14 mouse cellular contexts compared by ENCODE assay signal in the genomic region with DNA sequence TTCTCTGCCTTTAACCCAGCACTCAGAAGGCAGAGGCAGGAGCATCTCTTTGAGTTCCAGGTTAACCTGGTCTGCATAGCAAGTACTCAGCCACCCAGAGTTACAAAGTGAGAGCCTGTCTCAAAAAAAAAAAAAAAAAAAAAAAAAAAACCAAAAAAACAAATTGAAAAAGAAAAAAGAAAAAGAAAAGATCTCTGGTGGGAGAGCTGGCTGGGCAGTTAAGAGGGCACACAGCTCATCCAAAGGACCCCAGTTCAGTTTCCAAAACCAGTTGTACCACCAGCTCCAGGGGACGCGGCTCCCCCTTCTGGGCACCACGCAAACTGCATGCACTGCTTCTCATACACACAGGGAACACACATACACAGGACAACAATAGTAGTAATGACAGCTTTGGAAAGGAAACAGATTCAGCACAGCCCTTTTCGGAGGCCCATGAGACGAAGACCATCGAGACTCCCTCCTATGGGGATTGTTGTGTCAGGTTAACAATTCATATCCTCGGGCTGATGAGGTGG. TPM values are rescaled to one million over a fixed set of nuclear protein-coding genes. Genes with fewer than 3 reads are reported as not detected.
DNase-seq lines count a peak whose midpoint lies in the region; ATAC-seq and TF ChIP-seq lines count a peak whose summit lies in the region.
"Had no signal": no experiment of that assay in that cellular context is flagged by ENCODE, and none has a peak within 500 bp of the region (broad histone marks: within the 10 kb centered on the region; RNA-seq: fewer than 3 reads in every experiment).

No protein-coding gene starts in this region.

- H3K4me2 ChIP-seq in kidney, postnatal 0 days (ENCODE audit: low read length), result no peak overlapping the region
- H3K4me2 ChIP-seq: heart, embryonic 11.5 days; hindbrain, embryonic 15.5 days; stomach, embryonic 15.5 days had no signal

- H3K4me1 ChIP-seq in kidney, postnatal 0 days (replicated peaks; ENCODE audit: insufficient read depth, low read length), result no peaks in the 10 kb centered on the region
- H3K4me1 ChIP-seq in thymus, adult 2 months (replicated peaks; ENCODE audit: control insufficient read depth, insufficient read depth, low read length), result no peaks in the 10 kb centered on the region
- no peaks in the 10 kb centered on the region for H3K4me1 ChIP-seq in cortical plate, adult 2 months (ENCODE audit: control insufficient read depth, insufficient read depth, low read length)

- no peak overlapping the region for H3K27ac ChIP-seq in kidney, postnatal 0 days
- no peak overlapping the region for H3K27ac ChIP-seq in thymus, adult 2 months (ENCODE audit: control insufficient read depth, insufficient read depth, low read length)
- H3K27ac ChIP-seq in cortical plate, adult 2 months (ENCODE audit: insufficient read depth, low read length), result no peak overlapping the region
- H3K27ac ChIP-seq: hindbrain, embryonic 15.5 days; stomach, embryonic 15.5 days had no signal

- H3K27me3 ChIP-seq in kidney, postnatal 0 days (ENCODE audit: insufficient read depth, low read length), result peaks cover 48% of the 10 kb centered on the region
- peaks cover 18% of the 10 kb centered on the region for H3K27me3 ChIP-seq in thymus, adult 2 months (ENCODE audit: control insufficient read depth, insufficient read depth, low read length)

- WGBS in kidney, postnatal 0 days, result 74% methylated on average over 7 of the region's 7 CpGs
- WGBS in thymus, adult 2 months, result 79% methylated on average over 7 of the region's 7 CpGs

- H3K9ac ChIP-seq in kidney, postnatal 0 days (ENCODE audit: low read depth, low read length), result no peak overlapping the region
- H3K9ac ChIP-seq: hindbrain, embryonic 15.5 days; stomach, embryonic 15.5 days had no signal

- no peak overlapping the region for H3K4me3 ChIP-seq in kidney, postnatal 0 days (replicated peaks; ENCODE audit: low read depth, low read length)
- no peak overlapping the region for H3K4me3 ChIP-seq in thymus, adult 2 months (ENCODE audit: control insufficient read depth, insufficient read depth, low read length)
- H3K4me3 ChIP-seq in cortical plate, adult 2 months (ENCODE audit: insufficient read depth, low read length), result no peak overlapping the region
- H3K4me3 ChIP-seq: hindbrain, embryonic 15.5 days; myocyte; stomach, embryonic 15.5 days had no signal

- H3K9me3 ChIP-seq in kidney, postnatal 0 days (replicated peaks; ENCODE audit: low read length), result no peaks in the 10 kb centered on the region
- H3K9me3 ChIP-seq: hindbrain, embryonic 15.5 days; stomach, embryonic 15.5 days had no signal

- DNase-seq in kidney, postnatal 0 days (ENCODE audit: low spot score), result no peak
- no peak for DNase-seq in kidney, adult 18-20 months
- DNase-seq in thymus, adult 2 months, result peak; percentile 40
- DNase-seq in thymus, adult 18-20 months, result no peak
- DNase-seq in right cerebral cortex, postnatal 14 days, result no peak
- no peak for DNase-seq in kidney, postnatal 14 days
- no peak for DNase-seq in heart, adult 8-10 months (ENCODE audit: low spot score)

- H3K36me3 ChIP-seq in kidney, postnatal 0 days (ENCODE audit: insufficient read depth, low read length), result no peaks in the 10 kb centered on the region
- no peaks in the 10 kb centered on the region for H3K36me3 ChIP-seq in thymus, adult 2 months (ENCODE audit: control insufficient read depth, insufficient read depth, low read length)
- H3K36me3 ChIP-seq: hindbrain, embryonic 15.5 days; stomach, embryonic 15.5 days had no signal

- peak; percentile 40; the same call in 1 of the 2 replicates for TF ChIP-seq CTCF in kidney, postnatal 0 days (IDR thresholded peaks at IDR 0.05; ENCODE audit: low read depth)
- no peak for TF ChIP-seq CTCF in thymus, adult 2 months (IDR thresholded peaks at IDR 0.05; ENCODE audit: borderline replicate concordance, control insufficient read depth, extremely low read depth, insufficient read depth, low read length, poor library complexity)
- TF ChIP-seq CTCF in cortical plate, adult 2 months (IDR thresholded peaks at IDR 0.05; ENCODE audit: extremely low read depth, insufficient read depth, low read length), result 0 out of 2 replicates have a peak, but pooled peaks have one; percentile 15

- no peak for TF ChIP-seq POLR2A in thymus, adult 2 months (IDR thresholded peaks at IDR 0.05; ENCODE audit: control insufficient read depth, extremely low read depth, insufficient read depth, low read length, poor library complexity)
- TF ChIP-seq POLR2A in cortical plate, adult 2 months (IDR thresholded peaks at IDR 0.05; ENCODE audit: extremely low read depth, insufficient read depth, low read length), result no peak

- ATAC-seq in kidney, postnatal 0 days (replicated peaks; ENCODE audit: low FRiP score, low read depth), result no peak

RNA-seq across cellular contexts. Expression of gene Onecut3, which starts 7.7 kb away (rescaled TPM):
- not detected in 2 replicates for polyA plus RNA-seq in kidney, postnatal 0 days (2015; fragmentation: Nextera tagmentation; extraction: Ambion mirVana)
- polyA plus RNA-seq in thymus, adult 2 months (2012; rRNA removed), result 0.03 and 0.10 TPM in 2 replicates
- polyA plus RNA-seq in cortical plate, adult 2 months (2012; rRNA removed), result not detected in 2 replicates
- under 1 TPM in 1 of 4 experiments, not detected in 3; 0.09 TPM for total RNA-seq in heart, adult 8-10 months (2022)
- total RNA-seq: layer of hippocampus, postnatal 14 days had no signal
- polyA plus RNA-seq: heart, embryonic 11.5 days; lung, embryonic 16.5 days; myocyte had no signal

RNA-seq across cellular contexts. Expression of gene Atp8b3, which starts 52.0 kb away (rescaled TPM):
- 0.09 and 0.16 TPM in 2 replicates for polyA plus RNA-seq in kidney, postnatal 0 days (2015; fragmentation: Nextera tagmentation; extraction: Ambion mirVana)
- polyA plus RNA-seq in thymus, adult 2 months (2012; rRNA removed), result 0.20 and 0.31 TPM in 2 replicates
- polyA plus RNA-seq in cortical plate, adult 2 months (2012; rRNA removed), result 0.08 and 0.09 TPM in 2 replicates
- not detected for total RNA-seq in heart, adult 8-10 months (2022)

RNA-seq across cellular contexts. Expression of gene Tcf3, which starts 53.5 kb away (rescaled TPM):
- 76.4 and 83.7 TPM in 2 replicates for polyA plus RNA-seq in kidney, postnatal 0 days (2015; fragmentation: Nextera tagmentation; extraction: Ambion mirVana)
- polyA plus RNA-seq in thymus, adult 2 months (2012; rRNA removed), result 341 and 425 TPM in 2 replicates
- polyA plus RNA-seq in cortical plate, adult 2 months (2012; rRNA removed), result 25.5 and 26.0 TPM in 2 replicates
- total RNA-seq in heart, adult 8-10 months (2022), result 10 to 100 TPM; 15.8 to 18.0 (median 17.6) TPM
